Mouse (Mus musculus) hindbrain, postnatal 0 days (tissue): ENCODE measurements around the gene Zmym4. TPM values are rescaled to one million over a fixed set of nuclear protein-coding genes. Genes with fewer than 3 reads are reported as not detected.

Experiments used
- ATAC-seq: fragments of 200-750 bp; cut with Nextera tagmentation; 2 replicates; pipeline ENCODE4 v1.8.0; 2017; ENCODE audit warnings: mild to moderate bottlenecking, moderate TSS enrichment, moderate library complexity
- DNase-seq: peaks from one replicate; pipeline ENCODE4 v3.0.0-alpha.2; 2015; ENCODE audit warnings: low spot score
- H3K27ac ChIP-seq: fragments of 300-500 bp; sonication (generic); 2 replicates; pipeline ENCODE4 v1.5.1; 2014; ENCODE audit warnings: mild to moderate bottlenecking
- H3K27me3 ChIP-seq: fragments of 300-500 bp; sonication (generic); 2 replicates; pipeline ENCODE4 v1.6.1; 2014; ENCODE audit warnings: low read length, mixed read lengths; ENCODE audit not compliant: insufficient read depth
- H3K36me3 ChIP-seq: fragments of 300-500 bp; sonication (generic); 2 replicates; pipeline ENCODE4 v1.6.1; 2014; ENCODE audit warnings: low read length, mixed read lengths; ENCODE audit not compliant: insufficient read depth
- H3K4me1 ChIP-seq: fragments of 300-500 bp; sonication (generic); 2 replicates; pipeline ENCODE4 v1.6.1; 2014; ENCODE audit warnings: antibody characterized with exemption, low read length, mixed read lengths; ENCODE audit not compliant: insufficient read depth
- H3K4me2 ChIP-seq: fragments of 300-500 bp; sonication (generic); 2 replicates; pipeline ENCODE4 v1.6.1; 2014; ENCODE audit warnings: low read depth, mild to moderate bottlenecking, low read length, moderate library complexity, mixed read lengths
- H3K4me3 ChIP-seq: fragments of 300-500 bp; sonication (generic); 2 replicates; pipeline ENCODE4 v1.5.1; 2014; ENCODE audit warnings: low read length
- H3K9ac ChIP-seq: fragments of 300-500 bp; sonication (generic); replicated peaks from 2 replicates; pipeline ENCODE4 v1.6.1; 2014; ENCODE audit warnings: mild to moderate bottlenecking, low read length, moderate library complexity, mixed read lengths
- H3K9me3 ChIP-seq: fragments of 300-500 bp; sonication (generic); 2 replicates; pipeline ENCODE4 v1.6.1; 2016; ENCODE audit warnings: low read length, mixed read lengths
- CTCF ChIP-seq: IDR thresholded peaks from 2 replicates; pipeline ENCODE4 v1.5.1; 2016; ENCODE audit warnings: antibody characterized with exemption, control low read depth, low read depth
- WGBS: fragments of 180-500 bp; shearing (Covaris S2); extraction: QIAGEN DNeasy Blood & Tissue Kit; methylation state at CpG from one replicate; pipeline ENCODE4 v1.1.7; 2014; 5-methylcytosine and 5-hydroxymethylcytosine counted together
- polyA plus RNA-seq: library from polyadenylated mRNA; unstranded; fragments of >200 nt; fragmentation: Nextera tagmentation; extraction: Ambion mirVana; gene quantifications from 2 replicates; pipeline ENCODE4 v1.2.1, GENCODE M21; 2015
- total RNA-seq: library from RNA; depleted of rRNA; stranded (reverse); fragments of >200 nt; gene quantifications from 2 replicates; pipeline ENCODE4 v1.2.3, GENCODE M21; 2014; rRNA removed

The Zmym4 gene
- total and polyA plus RNA-seq, 2 experiments from 2014 or later, result 20.3 to 42.9 TPM

DNA sequence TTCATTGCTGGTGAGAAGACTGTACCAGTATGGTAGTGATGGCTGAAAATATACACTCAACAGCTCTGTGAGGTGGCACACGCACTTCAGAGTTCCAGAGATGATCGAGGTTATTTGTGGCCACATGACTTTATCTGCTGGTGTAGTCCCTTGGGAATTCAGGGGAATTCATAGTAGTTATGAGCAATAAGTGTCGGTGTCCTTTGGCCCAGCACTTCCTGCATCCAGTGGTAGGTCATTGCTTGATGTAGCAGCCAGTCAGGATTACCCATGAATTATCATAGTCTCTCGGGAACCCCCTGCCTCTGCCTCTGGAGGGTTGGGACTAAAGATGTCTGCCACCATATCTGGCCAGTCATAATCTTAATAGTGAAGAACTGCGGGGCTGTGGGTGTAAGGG is 144.0 kb downstream of the Zmym4 start:
- ATAC-seq (no peak), DNase-seq (no peak)
- Histone ChIP-seq H3K36me3 (no peaks in the 10 kb centered on the region), H3K27me3 (no peaks in the 10 kb centered on the region), H3K9ac (no peak overlapping the region), H3K4me1 (peaks cover 3% of the 10 kb centered on the region; the same call in 1 of the 2 replicates), H3K27ac (no peak overlapping the region), H3K4me2 (no peak overlapping the region), H3K9me3 (no peaks in the 10 kb centered on the region), H3K4me3 (no peak overlapping the region)
- no peak for TF ChIP-seq CTCF
- 92% methylated on average over 5 of the region's 5 CpGs for WGBS

DNA sequence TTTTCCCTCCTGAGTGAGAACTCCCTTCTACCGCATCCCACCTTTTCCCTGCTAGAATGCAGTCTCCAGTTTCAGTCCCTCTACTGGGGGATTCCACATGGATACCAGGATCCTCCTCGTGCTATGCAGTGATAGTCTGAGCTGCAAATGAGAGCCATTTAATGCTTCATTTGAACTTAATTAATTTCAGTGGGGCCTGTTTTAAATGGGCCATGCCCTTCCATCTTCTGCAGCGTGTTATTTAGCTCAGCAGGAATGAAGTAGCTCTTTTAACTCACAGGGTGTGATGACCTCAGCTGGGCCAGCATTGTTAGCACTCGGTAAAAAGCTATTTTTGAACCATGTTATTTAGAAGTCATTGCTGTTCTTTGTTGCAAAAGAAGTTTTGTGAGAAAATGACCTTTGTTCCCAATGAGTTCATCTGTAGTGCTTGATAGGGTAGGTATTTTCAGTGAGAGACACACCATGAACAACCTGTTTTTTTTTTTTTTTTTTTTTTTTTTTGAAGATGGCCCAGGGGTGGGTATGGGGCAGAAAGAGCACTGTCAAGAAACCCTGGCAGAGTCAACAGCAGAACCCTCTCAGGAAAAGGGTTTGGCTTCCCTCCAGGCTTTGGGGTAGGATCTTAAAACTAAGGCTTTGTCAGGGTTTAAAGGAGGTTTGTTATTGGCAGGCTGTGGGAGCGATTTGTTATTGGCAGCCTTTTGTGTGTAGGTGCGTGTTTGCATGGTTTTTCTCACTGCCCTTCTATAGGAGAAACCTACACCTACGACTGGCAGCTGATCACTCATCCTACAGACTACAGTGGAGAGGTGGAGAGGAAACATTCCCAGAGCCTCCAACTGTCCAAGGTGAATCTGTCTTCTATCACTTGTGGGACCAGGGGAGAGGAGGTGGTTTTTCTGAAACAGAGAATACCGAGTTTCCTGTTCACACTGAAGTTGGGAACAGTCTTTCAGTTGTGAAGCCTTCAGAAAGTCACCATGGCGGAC is 144.7 kb downstream of the Zmym4 start:
- no peak overlapping the region for H3K4me3 ChIP-seq
- no peaks in the 10 kb centered on the region for H3K36me3 ChIP-seq
- 0 out of 2 replicates have a peak overlapping the region, but pooled peaks have one; percentile 7 for H3K27ac ChIP-seq
- TF ChIP-seq CTCF, result no peak
- H3K9me3 ChIP-seq, result no peaks in the 10 kb centered on the region
- no peaks in the 10 kb centered on the region for H3K27me3 ChIP-seq
- ATAC-seq (peak; percentile 29; the same call in 1 of the 2 replicates), DNase-seq (peak; percentile 50)
- H3K9ac ChIP-seq, result no peak overlapping the region
- WGBS, result 47% methylated on average over 9 of the region's 9 CpGs
- H3K4me2 ChIP-seq, result no peak overlapping the region
- peaks cover 3% of the 10 kb centered on the region; the same call in 1 of the 2 replicates for H3K4me1 ChIP-seq

DNA sequence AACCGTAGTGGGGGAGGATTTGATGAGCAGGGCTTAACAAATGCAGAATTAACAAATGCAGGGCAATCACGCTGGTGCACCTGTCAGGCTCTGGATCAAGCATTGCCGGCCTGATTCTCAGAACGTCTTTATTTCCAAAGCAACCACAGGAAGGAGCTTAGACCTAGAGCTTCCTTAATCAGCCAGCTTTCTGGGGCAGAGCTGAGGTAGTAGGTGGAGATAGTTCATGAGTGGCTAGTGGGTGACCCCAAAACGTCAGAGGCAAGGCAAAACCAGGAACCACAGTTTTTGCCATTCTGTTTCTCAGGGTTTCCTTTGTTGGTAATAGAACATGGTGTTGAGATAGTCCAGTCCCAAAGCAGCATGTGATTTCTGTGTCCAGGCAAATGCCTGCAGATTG is 153.1 kb downstream of the Zmym4 start:
- Histone ChIP-seq H3K27ac (no peak overlapping the region), H3K4me1 (no peaks in the 10 kb centered on the region), H3K9me3 (no peaks in the 10 kb centered on the region), H3K27me3 (no peaks in the 10 kb centered on the region), H3K4me3 (no peak overlapping the region), H3K4me2 (no peak overlapping the region), H3K36me3 (peaks cover 26% of the 10 kb centered on the region), H3K9ac (no peak overlapping the region)
- DNase-seq, result no peak
- WGBS, result 72% methylated on average over 5 of the region's 5 CpGs
- no peak for ATAC-seq
- TF ChIP-seq CTCF, result no peak

DNA sequence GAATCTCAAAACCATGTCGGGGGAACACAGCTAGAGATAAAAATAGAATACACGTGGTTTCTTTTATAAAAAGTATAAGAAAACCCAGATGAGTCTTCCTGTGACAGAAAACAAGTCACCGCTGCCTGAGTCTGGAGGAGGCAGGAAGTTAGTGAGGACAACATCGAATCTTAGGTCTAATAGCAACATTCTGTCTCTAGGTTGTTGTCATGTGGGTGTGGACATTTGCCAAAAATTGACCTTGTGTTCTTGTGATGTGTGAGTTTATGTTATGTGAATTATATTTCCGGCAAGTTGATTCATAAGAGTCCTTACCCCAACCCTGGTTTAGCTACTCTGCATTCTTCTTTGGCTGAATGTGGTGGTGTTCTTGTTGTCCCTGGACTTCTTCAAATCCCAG is 154.7 kb downstream of the Zmym4 start:
- H3K36me3 ChIP-seq, result peaks cover 34% of the 10 kb centered on the region
- H3K4me2 ChIP-seq, result no peak overlapping the region
- WGBS, result 70% methylated on average over 5 of the region's 5 CpGs
- no peak for ATAC-seq
- DNase-seq, result no peak
- H3K27me3 ChIP-seq, result no peaks in the 10 kb centered on the region
- TF ChIP-seq CTCF, result no peak
- no peaks in the 10 kb centered on the region for H3K9me3 ChIP-seq
- H3K9ac ChIP-seq, result no peak overlapping the region
- no peak overlapping the region for H3K27ac ChIP-seq
- H3K4me1 ChIP-seq, result no peaks in the 10 kb centered on the region
- H3K4me3 ChIP-seq, result no peak overlapping the region

Other genes with a start within 250 kb of the Zmym4 start
- not detected in 2 replicates for gene Tfap2e, start 231.9 kb downstream of the Zmym4 start, total RNA-seq
- gene Tfap2e, start 231.9 kb downstream of the Zmym4 start, polyA plus RNA-seq, result 0.15 and 0.16 TPM in 2 replicates
- 380 and 389 TPM in 2 replicates for gene Ncdn, start 214.7 kb downstream of the Zmym4 start, total RNA-seq
- 149 and 158 TPM in 2 replicates for gene Ncdn, start 214.7 kb downstream of the Zmym4 start, polyA plus RNA-seq
- 43.9 and 45.4 TPM in 2 replicates for gene AU040320, start 214.6 kb downstream of the Zmym4 start, total RNA-seq
- 30.5 and 33.6 TPM in 2 replicates for gene AU040320, start 214.6 kb downstream of the Zmym4 start, polyA plus RNA-seq
- gene Sfpq, start 53.2 kb upstream of the Zmym4 start, total RNA-seq, result 132 and 156 TPM in 2 replicates
- gene Sfpq, start 53.2 kb upstream of the Zmym4 start, polyA plus RNA-seq, result 63.2 and 69.0 TPM in 2 replicates
- gene Zmym1, start 93.0 kb upstream of the Zmym4 start, total RNA-seq, result 6.8 and 11.3 TPM in 2 replicates
- 13.6 and 14.4 TPM in 2 replicates for gene Zmym1, start 93.0 kb upstream of the Zmym4 start, polyA plus RNA-seq
- gene Zmym6, start 109.2 kb upstream of the Zmym4 start, total RNA-seq, result 20.6 and 24.5 TPM in 2 replicates
- 18.3 and 19.9 TPM in 2 replicates for gene Zmym6, start 109.2 kb upstream of the Zmym4 start, polyA plus RNA-seq
- gene Tmem35b, start 155.6 kb upstream of the Zmym4 start, total RNA-seq, result 6.7 and 8.7 TPM in 2 replicates
- gene Tmem35b, start 155.6 kb upstream of the Zmym4 start, polyA plus RNA-seq, result 13.8 and 15.4 TPM in 2 replicates
- 153 and 163 TPM in 2 replicates for gene Dlgap3, start 201.1 kb upstream of the Zmym4 start, total RNA-seq
- gene Dlgap3, start 201.1 kb upstream of the Zmym4 start, polyA plus RNA-seq, result 30.0 and 34.2 TPM in 2 replicates